Mouse (Mus musculus) kidney, postnatal 14 days (tissue): ENCODE data around the gene Zdhhc11.
"Not testable (repeated sequence)": the region's sequence is repeated elsewhere in the genome, so short reads cannot be mapped to it uniquely, and the experiment has no call there.

Source experiments
- DNase-seq: peaks from one replicate; pipeline ENCODE4 v3.0.0; 2022; ENCODE audit warnings: mixed read lengths

The Zdhhc11 gene

GRCm38 (mm10) chr13:74008216-74008615 is 44.6 kb downstream of the Zdhhc11 start:
- not testable (repeated sequence) for DNase-seq

GRCm38 (mm10) chr13:74008948-74009718 is 45.5 kb downstream of the Zdhhc11 start, which contains the start of gene Tppp:
Gene Tppp (plus strand): TSS chr13:74009407.
- peak; percentile 94 for DNase-seq

GRCm38 (mm10) chr13:74009791-74010614 is 46.4 kb downstream of the Zdhhc11 start:
- DNase-seq = peak; percentile 65

- DNase-seq = no peak
Measured at GRCm38 (mm10) chr13:74010678-74011077, 47.0 kb downstream of the Zdhhc11 start.

GRCm38 (mm10) chr13:74015908-74016307 is 52.3 kb downstream of the Zdhhc11 start:
- DNase-seq = no peak

- DNase-seq = no peak
Measured at GRCm38 (mm10) chr13:74017426-74017825, 53.8 kb downstream of the Zdhhc11 start.

- DNase-seq = not testable (repeated sequence)
Measured at GRCm38 (mm10) chr13:74019006-74019405, 55.4 kb downstream of the Zdhhc11 start.

- peak; percentile 26 for DNase-seq
Measured at GRCm38 (mm10) chr13:74025151-74026081, 61.8 kb downstream of the Zdhhc11 start.

GRCm38 (mm10) chr13:74026215-74026614 is 62.6 kb downstream of the Zdhhc11 start:
- peak; percentile 53 for DNase-seq

- DNase-seq = no peak
Measured at GRCm38 (mm10) chr13:74028116-74028515, 64.5 kb downstream of the Zdhhc11 start.

GRCm38 (mm10) chr13:74029013-74029412 is 65.4 kb downstream of the Zdhhc11 start:
- no peak for DNase-seq

- DNase-seq = no peak
Measured at GRCm38 (mm10) chr13:74030691-74031090, 67.0 kb downstream of the Zdhhc11 start.

- DNase-seq = no peak
Measured at GRCm38 (mm10) chr13:74031133-74031532, 67.5 kb downstream of the Zdhhc11 start.

GRCm38 (mm10) chr13:74034756-74035155 is 71.1 kb downstream of the Zdhhc11 start:
- DNase-seq = no peak

GRCm38 (mm10) chr13:74035776-74036175 is 72.1 kb downstream of the Zdhhc11 start:
- no peak for DNase-seq

GRCm38 (mm10) chr13:74039926-74040325 is 76.3 kb downstream of the Zdhhc11 start:
- DNase-seq = no peak
